Mouse (Mus musculus) neural tube, embryonic 11.5 days (tissue): Measurements from ENCODE around the gene Zfp282. TPM values are rescaled to one million over a fixed set of nuclear protein-coding genes. Genes with fewer than 3 reads are reported as not detected.

ENCODE experiments used
- ATAC-seq: fragments of 200-750 bp; cut with Nextera tagmentation; 2 replicates; pipeline ENCODE4 v1.8.0; 2017; ENCODE audit warnings: moderate number of reproducible peaks, mild to moderate bottlenecking, moderate TSS enrichment, moderate library complexity; ENCODE audit not compliant: insufficient read depth, low FRiP score, low TSS enrichment
- DNase-seq: peaks from one replicate; pipeline ENCODE4 v3.0.0-alpha.2; 2015; ENCODE audit warnings: low spot score
- H3K27ac ChIP-seq: fragments of 300-500 bp; sonication (generic); 2 replicates; pipeline ENCODE4 v1.5.1; 2014; ENCODE audit warnings: low read depth, mild to moderate bottlenecking, low read length
- H3K27me3 ChIP-seq: fragments of 300-500 bp; sonication (generic); 2 replicates; pipeline ENCODE4 v1.6.1; 2014; ENCODE audit warnings: mild to moderate bottlenecking, low read length, mixed read lengths; ENCODE audit not compliant: control insufficient read depth, insufficient read depth
- H3K36me3 ChIP-seq: fragments of 300-500 bp; sonication (generic); 2 replicates; pipeline ENCODE4 v1.6.1; 2014; ENCODE audit warnings: mild to moderate bottlenecking, low read length, moderate library complexity, mixed read lengths; ENCODE audit not compliant: control insufficient read depth, insufficient read depth
- H3K4me1 ChIP-seq: fragments of 300-500 bp; sonication (generic); 2 replicates; pipeline ENCODE4 v1.6.1; 2014; ENCODE audit warnings: low read length, mixed read lengths; ENCODE audit not compliant: control insufficient read depth, insufficient read depth
- H3K4me2 ChIP-seq: fragments of 300-500 bp; sonication (generic); 2 replicates; pipeline ENCODE4 v1.6.1; 2014; ENCODE audit warnings: low read depth, mild to moderate bottlenecking, moderate library complexity
- H3K4me3 ChIP-seq: fragments of 300-500 bp; sonication (generic); 2 replicates; pipeline ENCODE4 v1.5.1; 2014; ENCODE audit warnings: low read depth, low read length
- H3K9ac ChIP-seq: fragments of 300-500 bp; sonication (generic); 2 replicates; pipeline ENCODE4 v1.6.1; 2014; ENCODE audit warnings: mild to moderate bottlenecking, low read length
- H3K9me3 ChIP-seq: fragments of 300-500 bp; sonication (generic); 2 replicates; pipeline ENCODE4 v1.6.1; 2016; ENCODE audit warnings: low read length; ENCODE audit not compliant: control insufficient read depth
- WGBS: fragments of 180-500 bp; shearing (Covaris S2); extraction: QIAGEN DNeasy Blood & Tissue Kit; methylation state at CpG from one replicate; pipeline ENCODE4 v1.1.7; 2014; 5-methylcytosine and 5-hydroxymethylcytosine counted together
- polyA plus RNA-seq: library from polyadenylated mRNA; unstranded; fragments of >200 nt; fragmentation: Nextera tagmentation; extraction: Ambion mirVana; gene quantifications from 2 replicates; pipeline ENCODE4 v1.2.1, GENCODE M21; 2014

Zfp282 gene
- polyA plus RNA-seq, 1 experiment from 2014 or later: 15.5 TPM

- Histone ChIP-seq H3K27me3 (peaks cover 10% of the 10 kb centered on the region; the same call in 1 of the 2 replicates), H3K4me1 (no peaks in the 10 kb centered on the region), H3K4me2 (no peak overlapping the region), H3K9ac (no peak overlapping the region), H3K36me3 (peaks cover 26% of the 10 kb centered on the region), H3K4me3 (no peak overlapping the region), H3K9me3 (no peaks in the 10 kb centered on the region), H3K27ac (no peak overlapping the region)
- 94% methylated on average over 5 of the region's 5 CpGs for WGBS
- DNase-seq: no peak
- no peak for ATAC-seq
Measured at GRCm38 (mm10) chr6:47906326-47906725, 29.3 kb downstream of the Zfp282 start.

- Histone ChIP-seq H3K27me3 (peaks cover 6% of the 10 kb centered on the region; the same call in 1 of the 2 replicates), H3K4me1 (no peaks in the 10 kb centered on the region), H3K27ac (no peak overlapping the region), H3K4me2 (no peak overlapping the region), H3K9me3 (no peaks in the 10 kb centered on the region), H3K4me3 (no peak overlapping the region), H3K9ac (no peak overlapping the region), H3K36me3 (peaks cover 20% of the 10 kb centered on the region)
- no peak for DNase-seq
- WGBS: 83% methylated on average over 1 of the region's 1 CpGs
- no peak for ATAC-seq
Measured at GRCm38 (mm10) chr6:47909007-47909406, 32.0 kb downstream of the Zfp282 start.

- H3K4me3 ChIP-seq: no peak overlapping the region
- no peaks in the 10 kb centered on the region for H3K27me3 ChIP-seq
- H3K4me2 ChIP-seq: no peak overlapping the region
- H3K36me3 ChIP-seq: peaks cover 2% of the 10 kb centered on the region; the same call in 1 of the 2 replicates
- no peaks in the 10 kb centered on the region for H3K9me3 ChIP-seq
- H3K4me1 ChIP-seq: no peaks in the 10 kb centered on the region
- ATAC-seq (no peak), DNase-seq (no peak)
- no peak overlapping the region for H3K9ac ChIP-seq
- WGBS: 67% methylated on average over 1 of the region's 1 CpGs
- no peak overlapping the region for H3K27ac ChIP-seq
Measured at GRCm38 (mm10) chr6:47911650-47912049, 34.6 kb downstream of the Zfp282 start.

GRCm38 (mm10) chr6:47912991-47913390, 36.0 kb downstream of the Zfp282 start:
- Histone ChIP-seq H3K4me2 (no peak overlapping the region), H3K9ac (no peak overlapping the region), H3K27ac (no peak overlapping the region), H3K27me3 (no peaks in the 10 kb centered on the region), H3K4me3 (no peak overlapping the region), H3K9me3 (no peaks in the 10 kb centered on the region), H3K36me3 (no peaks in the 10 kb centered on the region), H3K4me1 (no peaks in the 10 kb centered on the region)
- ATAC-seq (no peak), DNase-seq (no peak)
- 58% methylated on average over 3 of the region's 3 CpGs for WGBS

GRCm38 (mm10) chr6:47917051-47917450, 40.0 kb downstream of the Zfp282 start:
- DNase-seq (no peak), ATAC-seq (no peak)
- no peaks in the 10 kb centered on the region for H3K27me3 ChIP-seq
- no peak overlapping the region for H3K4me2 ChIP-seq
- H3K4me3 ChIP-seq: no peak overlapping the region
- no peaks in the 10 kb centered on the region for H3K36me3 ChIP-seq
- H3K4me1 ChIP-seq: peaks cover 9% of the 10 kb centered on the region
- no peak overlapping the region for H3K27ac ChIP-seq
- WGBS: 76% methylated on average over 5 of the region's 5 CpGs
- H3K9me3 ChIP-seq: no peaks in the 10 kb centered on the region
- no peak overlapping the region for H3K9ac ChIP-seq

GRCm38 (mm10) chr6:47918768-47919274, 41.8 kb downstream of the Zfp282 start:
- Histone ChIP-seq H3K27me3 (no peaks in the 10 kb centered on the region), H3K4me3 (no peak overlapping the region), H3K36me3 (no peaks in the 10 kb centered on the region), H3K27ac (no peak overlapping the region), H3K9ac (no peak overlapping the region), H3K4me2 (no peak overlapping the region), H3K4me1 (peaks cover 9% of the 10 kb centered on the region), H3K9me3 (no peaks in the 10 kb centered on the region)
- ATAC-seq (no peak), DNase-seq (no peak)
- 82% methylated on average over 3 of the region's 3 CpGs for WGBS

- DNase-seq: no peak
- no peaks in the 10 kb centered on the region for H3K9me3 ChIP-seq
- 30% methylated on average over 11 of the region's 11 CpGs for WGBS
- H3K9ac ChIP-seq: peak overlapping the region; percentile 89
- H3K27me3 ChIP-seq: no peaks in the 10 kb centered on the region
- peaks cover 9% of the 10 kb centered on the region for H3K4me1 ChIP-seq
- H3K36me3 ChIP-seq: no peaks in the 10 kb centered on the region
- H3K4me3 ChIP-seq: peak overlapping the region; percentile 86
- H3K27ac ChIP-seq: peak overlapping the region; percentile 90; the same call in 1 of the 2 replicates
- H3K4me2 ChIP-seq: peak overlapping the region; percentile 72
- peak; percentile 70 for ATAC-seq
Measured at GRCm38 (mm10) chr6:47919646-47920446, 42.8 kb downstream of the Zfp282 start.

GRCm38 (mm10) chr6:47920447-47921340, 43.7 kb downstream of the Zfp282 start, which contains the start of gene Zfp212:
Gene Zfp212, plus strand, starts transcription at chr6:47920476.
- Histone ChIP-seq H3K4me3 (peak within 1 kb of the TSS; percentile 86), H3K9me3 (no peaks in the 10 kb centered on the region), H3K27me3 (no peaks in the 10 kb centered on the region), H3K4me2 (peak within 1 kb of the TSS; percentile 72), H3K4me1 (peaks cover 9% of the 10 kb centered on the region), H3K27ac (peak within 1 kb of the TSS; percentile 90), H3K9ac (peak within 1 kb of the TSS; percentile 89), H3K36me3 (no peaks in the 10 kb centered on the region)
- ATAC-seq: peak; percentile 93
- peak; percentile 92 for DNase-seq
- WGBS: 1% methylated on average over 67 of the region's 67 CpGs
